Mouse (Mus musculus) liver, embryonic 14.5 days (tissue): ENCODE measurements at regions not wholly inside any gene's neighbourhood (a gene's known extent, or its start where the extent isn't known, plus 50 kb on each side); places are given as distances from the start of the nearest gene placed in this dataset.

Experiments used
- ATAC-seq: fragments of 200-750 bp; cut with Nextera tagmentation; 2 replicates; pipeline ENCODE4 v1.8.0; 2017; ENCODE audit warnings: moderate number of reproducible peaks, mild to moderate bottlenecking, moderate library complexity; ENCODE audit not compliant: insufficient read depth
- DNase-seq, 3 experiments: peaks; one replicate each; pipeline ENCODE4 v3.0.0-alpha.2; 2012 to 2013; ENCODE audit warnings: low read depth in 3 of 3, low spot score in 3 of 3
- H3K27ac ChIP-seq: fragments of 300-500 bp; sonication (generic); 2 replicates; pipeline ENCODE4 v1.5.1; 2014; ENCODE audit warnings: moderate library complexity, mild to moderate bottlenecking, control low read depth, inconsistent platforms
- H3K27me3 ChIP-seq: fragments of 300-500 bp; sonication (generic); 2 replicates; pipeline ENCODE4 v1.6.1; 2014; ENCODE audit warnings: mild to moderate bottlenecking, low read length, moderate library complexity; ENCODE audit not compliant: control insufficient read depth, insufficient read depth
- H3K36me3 ChIP-seq: fragments of 300-500 bp; sonication (generic); replicated peaks from 2 replicates; pipeline ENCODE4 v1.6.1; 2014; ENCODE audit warnings: low read depth; ENCODE audit not compliant: control insufficient read depth, insufficient read depth
- H3K4me1 ChIP-seq, 2 experiments: fragments of 200-500 bp in 1 of 2; fragments of 300-500 bp in 1 of 2; sonication (generic) in 1 of 2; replicated peaks; 2 replicates each; pipeline ENCODE4 v1.6.1; 2012 to 2014; ENCODE audit warnings: antibody characterized with exemption in 1 of 2, inconsistent platforms in 1 of 2, low read length in 1 of 2; ENCODE audit not compliant: control insufficient read depth in 2 of 2, insufficient read depth in 2 of 2
- H3K4me2 ChIP-seq: fragments of 300-500 bp; sonication (generic); 2 replicates; pipeline ENCODE4 v1.6.1; 2014; ENCODE audit warnings: low read depth, mild to moderate bottlenecking, control low read depth, moderate library complexity
- H3K4me3 ChIP-seq, 2 experiments: fragments of 200-500 bp in 1 of 2; fragments of 300-500 bp in 1 of 2; sonication (generic) in 1 of 2; 2 replicates each; pipeline ENCODE4 v1.5.1; 2012 to 2014; ENCODE audit warnings: low read depth in 2 of 2, low read length in 2 of 2, mild to moderate bottlenecking in 2 of 2, control low read depth in 1 of 2, inconsistent platforms in 1 of 2, moderate library complexity in 1 of 2; ENCODE audit not compliant: insufficient read depth in 1 of 2
- H3K9ac ChIP-seq: fragments of 300-500 bp; sonication (generic); replicated peaks from 2 replicates; pipeline ENCODE4 v1.6.1; 2014; ENCODE audit warnings: mild to moderate bottlenecking, control low read depth, moderate library complexity
- H3K9me3 ChIP-seq: fragments of 300-500 bp; sonication (generic); 2 replicates; pipeline ENCODE4 v1.6.1; 2016; ENCODE audit warnings: low read length, mixed read lengths; ENCODE audit not compliant: control insufficient read depth
- CTCF ChIP-seq: IDR thresholded peaks from 2 replicates; pipeline ENCODE4 v1.5.1; 2016; ENCODE audit warnings: antibody characterized with exemption, low read depth, control low read depth
- EP300 ChIP-seq: IDR thresholded peaks from 2 replicates; pipeline ENCODE4 v1.6.1; 2016; ENCODE audit warnings: antibody characterized with exemption, low read depth
- WGBS: fragments of 180-500 bp; shearing (Covaris S2); extraction: QIAGEN DNeasy Blood & Tissue Kit; methylation state at CpG from one replicate; pipeline ENCODE4 v1.1.7; 2014; ENCODE audit not compliant: insufficient replicate concordance; 5-methylcytosine and 5-hydroxymethylcytosine counted together

DNA sequence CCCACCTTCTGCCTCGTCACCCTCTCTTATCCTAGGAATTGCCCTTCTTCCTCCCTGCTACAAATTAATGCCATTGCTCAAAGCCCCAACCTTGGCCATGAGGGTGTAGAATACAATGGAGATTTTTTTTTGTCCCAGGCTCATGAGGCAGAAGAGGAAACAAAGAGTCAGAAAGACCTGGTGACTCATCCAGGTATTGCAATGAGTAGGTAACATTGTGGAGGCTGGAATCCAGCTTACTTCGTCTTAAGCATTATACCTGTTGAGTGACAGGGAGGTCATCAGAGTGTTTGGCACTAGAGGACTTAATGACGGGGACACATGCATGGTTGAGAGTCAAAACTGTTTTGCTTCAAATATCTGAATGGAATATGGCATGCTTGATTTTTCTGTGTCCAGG lies 355.9 kb upstream of the 3110018I06Rik start:
- WGBS, result 46% methylated on average over 3 of the region's 3 CpGs
- ATAC-seq (no peak), DNase-seq (no peak)
- H3K27me3 ChIP-seq, result no peaks in the 10 kb centered on the region
- no peak overlapping the region for H3K9ac ChIP-seq
- no peaks in the 10 kb centered on the region for H3K9me3 ChIP-seq
- H3K36me3 ChIP-seq, result no peaks in the 10 kb centered on the region
- H3K4me1 ChIP-seq, result no peaks in the 10 kb centered on the region
- H3K4me3 ChIP-seq, result no peak overlapping the region
- TF ChIP-seq EP300 (no peak), CTCF (no peak)
- H3K27ac ChIP-seq, result no peak overlapping the region
- H3K4me2 ChIP-seq, result no peak overlapping the region

DNA sequence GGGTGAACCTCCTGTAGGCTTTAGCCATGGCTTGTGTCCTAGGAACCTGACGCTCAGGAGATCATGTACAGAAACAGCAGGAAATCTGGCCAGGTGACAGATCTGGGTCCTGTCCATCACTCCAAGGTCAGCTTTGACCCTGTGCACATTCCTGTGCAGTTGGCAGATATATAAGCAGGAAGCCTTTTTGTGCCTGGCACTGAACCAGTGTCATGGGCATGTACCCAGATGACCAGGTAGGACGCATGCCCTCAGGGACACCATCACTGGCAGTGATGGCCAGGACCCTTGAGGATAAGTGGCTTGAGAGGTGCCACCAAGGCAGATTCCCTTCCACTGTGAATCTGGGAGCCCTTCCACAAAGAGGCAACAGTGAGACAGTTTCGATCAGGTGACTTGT lies 354.1 kb upstream of the 3110018I06Rik start:
- no peaks in the 10 kb centered on the region for H3K4me1 ChIP-seq
- ATAC-seq (no peak), DNase-seq (no peak)
- H3K4me3 ChIP-seq, result no peak overlapping the region
- no peak for TF ChIP-seq EP300
- TF ChIP-seq CTCF, result no peak
- H3K4me2 ChIP-seq, result no peak overlapping the region
- H3K9ac ChIP-seq, result no peak overlapping the region
- H3K27ac ChIP-seq, result no peak overlapping the region
- 68% methylated on average over 3 of the region's 3 CpGs for WGBS
- H3K9me3 ChIP-seq, result no peaks in the 10 kb centered on the region
- no peaks in the 10 kb centered on the region for H3K36me3 ChIP-seq
- H3K27me3 ChIP-seq, result no peaks in the 10 kb centered on the region

DNA sequence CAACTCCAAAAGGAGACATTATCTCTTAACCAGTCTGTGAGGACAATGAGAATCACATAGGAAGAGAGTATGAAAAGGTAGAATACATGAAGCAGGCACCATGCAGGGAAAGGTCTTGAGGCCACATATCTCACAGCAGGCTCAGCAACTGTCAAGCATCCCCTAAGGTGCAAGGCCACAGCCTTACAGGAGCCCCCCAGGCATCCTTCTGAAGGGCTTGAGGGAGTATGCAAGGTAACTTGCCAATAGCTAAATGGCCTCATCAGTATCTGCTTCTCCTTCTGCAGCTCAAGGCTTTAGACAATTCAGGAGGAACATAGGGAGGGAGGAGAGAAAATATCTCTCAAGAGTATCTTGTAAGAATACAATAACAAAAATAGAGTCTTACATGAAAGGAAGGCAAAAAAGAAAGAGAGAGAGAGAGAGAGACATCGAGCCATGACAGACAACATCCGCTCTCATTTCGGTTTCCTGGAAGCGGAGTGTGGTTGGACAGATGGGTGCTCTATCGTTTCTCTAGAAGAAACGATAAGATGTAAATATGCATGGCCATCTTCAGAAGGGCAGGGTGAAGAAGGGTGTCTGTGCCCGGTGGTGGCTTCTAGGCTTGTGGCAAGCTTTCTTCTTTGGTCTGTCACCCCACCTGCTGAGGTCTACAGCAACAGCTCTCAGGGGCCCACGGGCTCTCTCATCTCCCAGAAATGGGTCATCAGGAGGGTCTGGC lies 349.6 kb upstream of the 3110018I06Rik start:
- Histone ChIP-seq H3K27ac (no peak overlapping the region), H3K4me3 (no peak overlapping the region), H3K9ac (no peak overlapping the region), H3K36me3 (no peaks in the 10 kb centered on the region), H3K9me3 (no peaks in the 10 kb centered on the region), H3K27me3 (no peaks in the 10 kb centered on the region), H3K4me2 (no peak overlapping the region), H3K4me1 (no peaks in the 10 kb centered on the region)
- WGBS, result 73% methylated on average over 8 of the region's 8 CpGs
- no peak for TF ChIP-seq EP300
- no peak for TF ChIP-seq CTCF
- no peak for ATAC-seq
- DNase-seq, result no peak

DNA sequence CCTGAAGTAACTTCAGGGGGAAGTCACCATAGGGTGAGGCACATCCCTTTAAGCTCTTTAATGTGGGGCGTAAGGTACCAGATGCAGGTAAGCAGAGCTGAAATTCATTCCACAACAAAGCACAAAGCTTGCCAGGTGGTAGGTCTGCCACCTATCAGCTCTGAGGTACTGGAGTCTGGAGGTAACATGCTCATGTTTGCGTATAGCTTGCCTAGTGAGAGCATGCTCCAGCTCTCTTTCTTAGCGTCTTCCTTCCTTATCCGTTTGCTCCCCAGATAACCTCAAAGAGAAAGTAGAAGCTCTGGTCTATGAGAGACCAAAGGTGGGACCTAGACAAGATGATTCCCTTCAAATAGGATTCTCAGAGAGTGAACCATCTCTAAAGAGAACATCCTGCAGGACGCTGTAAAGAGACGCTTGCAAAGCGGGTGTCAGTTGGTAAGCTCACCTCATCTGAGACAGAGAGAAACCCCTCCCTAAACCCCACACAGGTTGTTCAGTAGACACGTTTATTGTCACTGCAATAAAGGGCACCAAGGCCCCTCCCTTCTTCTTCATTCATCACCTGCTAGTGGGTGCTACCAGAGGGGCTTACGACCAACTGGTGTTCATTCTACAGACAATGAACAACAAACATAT lies 347.4 kb upstream of the 3110018I06Rik start:
- Histone ChIP-seq H3K4me2 (no peak overlapping the region), H3K4me3 (no peak overlapping the region), H3K36me3 (no peaks in the 10 kb centered on the region), H3K9me3 (no peaks in the 10 kb centered on the region), H3K27ac (no peak overlapping the region), H3K4me1 (no peaks in the 10 kb centered on the region), H3K27me3 (no peaks in the 10 kb centered on the region), H3K9ac (no peak overlapping the region)
- ATAC-seq (no peak), DNase-seq (no peak)
- TF ChIP-seq CTCF (no peak), EP300 (no peak)
- 71% methylated on average over 9 of the region's 9 CpGs for WGBS

DNA sequence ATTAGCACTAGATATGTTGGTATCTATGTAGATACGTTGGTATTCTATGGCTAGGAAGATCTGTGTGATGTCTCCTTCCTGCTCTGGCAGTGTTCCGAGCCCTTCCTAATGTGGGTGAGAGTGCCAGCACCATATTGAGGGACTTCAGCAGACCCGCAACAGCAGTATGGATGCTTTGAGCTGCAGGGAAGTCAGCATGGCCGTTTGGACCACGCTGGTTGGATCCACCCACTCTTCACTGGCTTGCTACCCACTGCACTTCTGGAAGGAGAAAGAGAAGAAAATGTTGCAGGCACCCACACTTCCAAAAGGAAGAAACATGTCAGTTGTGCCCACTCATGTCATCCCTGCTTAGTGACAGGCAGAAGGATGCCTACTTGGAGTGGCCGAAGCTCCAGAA lies 346.2 kb upstream of the 3110018I06Rik start:
- no peak for ATAC-seq
- H3K9me3 ChIP-seq, result no peaks in the 10 kb centered on the region
- TF ChIP-seq CTCF (no peak), EP300 (no peak)
- no peaks in the 10 kb centered on the region for H3K36me3 ChIP-seq
- no peak for DNase-seq
- H3K4me2 ChIP-seq, result no peak overlapping the region
- no peaks in the 10 kb centered on the region for H3K4me1 ChIP-seq
- no peak overlapping the region for H3K27ac ChIP-seq
- H3K9ac ChIP-seq, result no peak overlapping the region
- H3K27me3 ChIP-seq, result no peaks in the 10 kb centered on the region
- no peak overlapping the region for H3K4me3 ChIP-seq
- WGBS, result 59% methylated on average over 6 of the region's 6 CpGs
